Mouse (Mus musculus) midbrain, embryonic 16.5 days (tissue): ENCODE measurements at regions not wholly inside any gene's neighbourhood (a gene's known extent, or its start where the extent isn't known, plus 50 kb on each side); places are given as distances from the start of the nearest gene placed in this dataset.

Experiments used
- ATAC-seq: fragments of 200-750 bp; cut with Nextera tagmentation; 2 replicates; pipeline ENCODE4 v1.8.0; 2017; ENCODE audit warnings: moderate TSS enrichment
- H3K27ac ChIP-seq: fragments of 300-500 bp; sonication (generic); 2 replicates; pipeline ENCODE4 v1.5.1; 2014; ENCODE audit warnings: mild to moderate bottlenecking, low read length, mixed read lengths
- H3K27me3 ChIP-seq: fragments of 300-500 bp; sonication (generic); 2 replicates; pipeline ENCODE4 v1.6.1; 2014; ENCODE audit warnings: low read depth, low read length, mixed read lengths; ENCODE audit not compliant: control insufficient read depth, insufficient read depth
- H3K36me3 ChIP-seq: fragments of 300-500 bp; sonication (generic); 2 replicates; pipeline ENCODE4 v1.6.1; 2014; ENCODE audit warnings: mild to moderate bottlenecking, low read length, moderate library complexity, mixed read lengths; ENCODE audit not compliant: control insufficient read depth, insufficient read depth
- H3K4me1 ChIP-seq: fragments of 300-500 bp; sonication (generic); 2 replicates; pipeline ENCODE4 v1.6.1; 2014; ENCODE audit warnings: mild to moderate bottlenecking, low read length, mixed read lengths; ENCODE audit not compliant: control insufficient read depth, insufficient read depth
- H3K4me2 ChIP-seq: fragments of 300-500 bp; sonication (generic); 2 replicates; pipeline ENCODE4 v1.6.1; 2014; ENCODE audit warnings: mild to moderate bottlenecking, low read length, mixed read lengths
- H3K4me3 ChIP-seq: fragments of 300-500 bp; sonication (generic); 2 replicates; pipeline ENCODE4 v1.5.1; 2014; ENCODE audit warnings: low read depth, mild to moderate bottlenecking, low read length, moderate library complexity, mixed read lengths
- H3K9ac ChIP-seq: fragments of 300-500 bp; sonication (generic); 2 replicates; pipeline ENCODE4 v1.6.1; 2014; ENCODE audit warnings: low read depth, low read length, mixed read lengths
- H3K9me3 ChIP-seq: fragments of 300-500 bp; sonication (generic); replicated peaks from 2 replicates; pipeline ENCODE4 v1.6.1; 2014; ENCODE audit warnings: mild to moderate bottlenecking, low read length, mixed read lengths; ENCODE audit not compliant: control insufficient read depth, poor library complexity, severe bottlenecking
- WGBS: fragments of 180-500 bp; shearing (Covaris S2); extraction: QIAGEN DNeasy Blood & Tissue Kit; methylation state at CpG from one replicate; pipeline ENCODE4 v1.1.7; 2014; 5-methylcytosine and 5-hydroxymethylcytosine counted together

DNA sequence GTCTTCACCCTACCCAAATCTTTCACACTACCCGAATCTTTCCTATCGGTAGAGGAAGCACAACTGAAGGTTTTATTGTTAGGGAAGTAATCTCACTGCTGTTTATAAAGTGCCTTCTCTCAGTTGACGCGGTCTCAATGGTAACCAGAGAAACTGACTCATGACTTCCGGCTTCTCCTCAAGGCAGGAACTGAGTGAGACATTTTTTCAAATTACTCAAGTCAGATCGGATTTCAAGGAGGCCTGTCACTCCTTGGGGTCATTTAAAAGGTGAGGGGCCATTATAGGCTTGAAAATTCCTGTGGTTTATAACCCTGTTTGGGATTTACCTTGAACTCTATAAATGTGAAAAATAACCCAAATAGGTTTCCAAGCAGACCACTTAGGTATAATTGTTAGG lies 170.0 kb upstream of the Atp2b1 start:
- Histone ChIP-seq H3K36me3 (no peaks in the 10 kb centered on the region), H3K27me3 (no peaks in the 10 kb centered on the region), H3K4me3 (no peak overlapping the region), H3K4me2 (no peak overlapping the region), H3K9ac (no peak overlapping the region), H3K4me1 (0 out of 2 replicates have a peak, but pooled peaks cover 2% of the 10 kb centered on the region), H3K27ac (no peak overlapping the region), H3K9me3 (no peaks in the 10 kb centered on the region)
- WGBS = 36% methylated on average over 6 of the region's 6 CpGs
- ATAC-seq = no peak

DNA sequence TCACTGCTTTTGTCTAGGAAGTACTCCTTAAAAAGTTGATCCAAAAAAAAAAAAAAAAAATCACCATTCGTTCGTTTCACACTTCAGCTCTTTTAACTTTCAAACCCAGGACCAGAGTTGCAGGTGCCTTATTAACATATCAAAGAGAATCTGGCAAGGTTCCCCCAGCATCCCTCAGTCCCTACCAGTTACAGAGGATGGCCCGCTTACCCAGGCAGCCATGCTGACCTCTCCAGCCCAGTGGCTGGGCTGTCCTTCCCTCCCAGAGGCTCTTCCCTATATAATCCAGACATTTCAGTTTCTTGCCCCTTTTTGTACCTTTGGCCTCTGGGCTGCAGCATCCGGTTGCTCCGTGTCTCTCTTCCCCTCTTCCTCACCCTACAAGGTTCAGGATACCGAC lies 169.5 kb upstream of the Atp2b1 start:
- H3K4me2 ChIP-seq = no peak overlapping the region
- H3K9me3 ChIP-seq = no peaks in the 10 kb centered on the region
- WGBS = 39% methylated on average over 6 of the region's 6 CpGs
- no peak overlapping the region for H3K4me3 ChIP-seq
- H3K9ac ChIP-seq = no peak overlapping the region
- no peaks in the 10 kb centered on the region for H3K36me3 ChIP-seq
- no peak for ATAC-seq
- no peaks in the 10 kb centered on the region for H3K27me3 ChIP-seq
- no peak overlapping the region for H3K27ac ChIP-seq
- H3K4me1 ChIP-seq = 0 out of 2 replicates have a peak, but pooled peaks cover 3% of the 10 kb centered on the region

DNA sequence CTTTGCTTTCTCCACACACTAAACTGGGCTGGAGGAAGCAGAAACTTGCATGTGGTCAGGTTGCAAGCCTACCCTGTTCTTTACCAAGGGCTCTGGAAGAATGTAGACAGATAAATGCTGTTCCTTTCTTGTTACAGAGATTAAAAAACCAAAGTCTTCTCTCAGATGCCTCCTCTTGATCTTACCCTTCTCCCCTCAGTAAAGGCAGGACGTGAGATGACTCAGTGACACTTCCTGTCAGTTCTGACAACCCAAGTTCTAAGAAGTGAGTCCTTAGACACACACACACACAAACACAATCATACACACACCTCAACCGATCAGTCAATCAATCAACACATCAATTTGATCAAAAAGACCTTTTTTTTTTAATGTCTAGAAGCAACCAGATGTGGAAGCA lies 168.8 kb upstream of the Atp2b1 start:
- no peaks in the 10 kb centered on the region for H3K27me3 ChIP-seq
- no peak overlapping the region for H3K27ac ChIP-seq
- no peak overlapping the region for H3K4me2 ChIP-seq
- 0 out of 2 replicates have a peak, but pooled peaks cover 3% of the 10 kb centered on the region for H3K4me1 ChIP-seq
- no peak overlapping the region for H3K9ac ChIP-seq
- no peaks in the 10 kb centered on the region for H3K9me3 ChIP-seq
- H3K4me3 ChIP-seq = no peak overlapping the region
- 87% methylated on average over 2 of the region's 2 CpGs for WGBS
- H3K36me3 ChIP-seq = no peaks in the 10 kb centered on the region
- ATAC-seq = no peak

- H3K27ac ChIP-seq = no peak overlapping the region
- H3K4me1 ChIP-seq = 0 out of 2 replicates have a peak, but pooled peaks cover 3% of the 10 kb centered on the region
- H3K9ac ChIP-seq = no peak overlapping the region
- no peak for ATAC-seq
- no peaks in the 10 kb centered on the region for H3K27me3 ChIP-seq
- no peak overlapping the region for H3K4me2 ChIP-seq
- 82% methylated on average over 5 of the region's 5 CpGs for WGBS
- no peaks in the 10 kb centered on the region for H3K9me3 ChIP-seq
- H3K36me3 ChIP-seq = no peaks in the 10 kb centered on the region
- H3K4me3 ChIP-seq = no peak overlapping the region
Measured at GRCm38 (mm10) chr10:98745861-98746260, 168.3 kb upstream of the Atp2b1 start.

GRCm38 (mm10) chr10:98748856-98749583 lies 165.2 kb upstream of the Atp2b1 start:
- Histone ChIP-seq H3K36me3 (no peaks in the 10 kb centered on the region), H3K9me3 (no peaks in the 10 kb centered on the region), H3K9ac (no peak overlapping the region), H3K4me3 (no peak overlapping the region), H3K4me2 (no peak overlapping the region), H3K27ac (no peak overlapping the region), H3K27me3 (no peaks in the 10 kb centered on the region), H3K4me1 (0 out of 2 replicates have a peak, but pooled peaks cover 3% of the 10 kb centered on the region)
- ATAC-seq = no peak
- 2% methylated on average over 3 of the region's 3 CpGs for WGBS

- Histone ChIP-seq H3K27me3 (no peaks in the 10 kb centered on the region), H3K4me1 (0 out of 2 replicates have a peak, but pooled peaks cover 3% of the 10 kb centered on the region), H3K9ac (no peak overlapping the region), H3K4me3 (no peak overlapping the region), H3K27ac (no peak overlapping the region), H3K9me3 (no peaks in the 10 kb centered on the region), H3K36me3 (no peaks in the 10 kb centered on the region), H3K4me2 (no peak overlapping the region)
- 47% methylated on average over 4 of the region's 4 CpGs for WGBS
- no peak for ATAC-seq
Measured at GRCm38 (mm10) chr10:98749584-98749947, 164.6 kb upstream of the Atp2b1 start.

DNA sequence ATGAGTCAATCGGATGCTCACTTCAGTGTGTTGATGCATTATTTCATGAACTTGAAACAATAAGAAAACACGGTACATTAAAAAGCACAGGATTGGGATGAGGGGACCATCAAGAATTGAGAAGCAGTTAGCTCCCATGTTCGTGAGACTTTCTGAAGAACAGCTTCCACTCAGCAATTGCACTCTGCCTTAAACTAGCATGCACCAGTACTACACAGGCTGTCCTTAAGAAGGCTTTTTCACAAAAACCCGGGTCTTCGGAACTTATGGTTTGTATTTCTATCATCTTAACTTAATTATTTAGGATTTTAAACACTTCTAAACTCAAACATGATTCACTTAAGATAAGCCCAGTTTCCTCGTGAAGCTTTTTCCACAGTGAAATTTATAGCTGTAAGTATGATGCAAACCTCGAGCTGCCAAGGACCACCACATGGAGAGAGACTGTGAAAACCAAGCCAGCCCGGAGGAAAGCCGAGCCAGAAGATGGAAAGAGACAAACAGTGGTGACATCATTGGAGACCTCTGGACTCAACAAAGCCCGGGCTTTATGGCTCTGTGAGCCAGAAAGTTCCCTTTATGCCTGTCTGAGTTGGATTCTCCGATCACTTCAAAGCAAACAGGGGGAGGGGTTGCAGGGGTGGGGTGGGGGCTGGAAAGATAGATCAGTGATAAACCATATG lies 162.7 kb upstream of the Atp2b1 start:
- Histone ChIP-seq H3K27me3 (no peaks in the 10 kb centered on the region), H3K36me3 (no peaks in the 10 kb centered on the region), H3K9ac (no peak overlapping the region), H3K27ac (no peak overlapping the region), H3K4me1 (0 out of 2 replicates have a peak, but pooled peaks cover 3% of the 10 kb centered on the region), H3K4me3 (no peak overlapping the region), H3K9me3 (no peaks in the 10 kb centered on the region), H3K4me2 (no peak overlapping the region)
- WGBS = 56% methylated on average over 11 of the region's 11 CpGs
- no peak for ATAC-seq

GRCm38 (mm10) chr10:98761080-98761479 lies 153.1 kb upstream of the Atp2b1 start:
- Histone ChIP-seq H3K9me3 (peaks cover 8% of the 10 kb centered on the region), H3K27me3 (no peaks in the 10 kb centered on the region), H3K9ac (no peak overlapping the region), H3K4me2 (no peak overlapping the region), H3K4me3 (no peak overlapping the region), H3K27ac (no peak overlapping the region), H3K4me1 (no peaks in the 10 kb centered on the region; the same call in 1 of the 2 replicates), H3K36me3 (no peaks in the 10 kb centered on the region)
- no peak for ATAC-seq

DNA sequence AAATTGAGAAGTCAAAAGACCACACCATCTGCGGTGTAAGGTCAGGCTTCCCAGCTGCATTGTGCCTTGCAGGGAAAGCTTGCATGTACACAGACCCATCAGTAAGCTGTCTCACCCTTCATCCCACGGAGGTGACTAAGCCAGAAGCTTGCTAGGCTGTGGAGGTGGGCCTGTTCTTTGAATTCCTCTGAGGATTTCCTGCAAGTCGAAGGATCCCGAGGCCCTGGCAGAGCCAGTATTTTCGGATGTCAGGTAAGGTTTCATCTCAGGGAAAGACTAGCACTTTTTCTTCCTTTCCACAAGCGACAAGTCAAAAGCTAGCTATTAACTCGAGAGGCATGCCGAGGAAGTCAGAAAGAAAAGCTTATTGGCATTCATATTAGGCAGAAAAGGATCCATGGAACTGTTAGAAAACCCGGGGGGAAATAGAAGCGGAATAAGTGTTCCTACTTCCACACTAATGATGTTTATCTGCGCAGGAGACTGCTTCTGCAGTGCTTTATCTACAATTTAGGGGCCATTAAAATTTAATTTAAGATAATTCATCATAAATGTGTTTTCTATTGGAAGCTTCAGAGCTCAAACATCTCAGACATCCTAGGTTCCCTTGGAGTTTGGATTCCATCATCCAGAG lies 148.3 kb upstream of the Atp2b1 start:
- no peak overlapping the region for H3K9ac ChIP-seq
- ATAC-seq = no peak

More for the DNA sequence above, 148.3 kb upstream of the Atp2b1 start:
- H3K27me3 ChIP-seq = no peaks in the 10 kb centered on the region
- no peak overlapping the region for H3K27ac ChIP-seq
- no peak overlapping the region for H3K4me2 ChIP-seq
- H3K4me3 ChIP-seq = no peak overlapping the region
- H3K36me3 ChIP-seq = no peaks in the 10 kb centered on the region
- H3K9me3 ChIP-seq = peaks cover 8% of the 10 kb centered on the region
- WGBS = 65% methylated on average over 11 of the region's 11 CpGs
- peaks cover 3% of the 10 kb centered on the region; the same call in 1 of the 2 replicates for H3K4me1 ChIP-seq
